Mouse (Mus musculus): ENCODE measurements around the gene Olfr1438-ps1. TPM values are rescaled to one million over a fixed set of nuclear protein-coding genes. Genes with fewer than 3 reads are reported as not detected.
"Not testable (repeated sequence)": the region's sequence is repeated elsewhere in the genome, so short reads cannot be mapped to it uniquely, and the experiment has no call there.

Olfr1438-ps1 gene
- not detected in 2 replicates for polyA plus RNA-seq (2015; fragmentation: Nextera tagmentation; extraction: Ambion mirVana)

DNA sequence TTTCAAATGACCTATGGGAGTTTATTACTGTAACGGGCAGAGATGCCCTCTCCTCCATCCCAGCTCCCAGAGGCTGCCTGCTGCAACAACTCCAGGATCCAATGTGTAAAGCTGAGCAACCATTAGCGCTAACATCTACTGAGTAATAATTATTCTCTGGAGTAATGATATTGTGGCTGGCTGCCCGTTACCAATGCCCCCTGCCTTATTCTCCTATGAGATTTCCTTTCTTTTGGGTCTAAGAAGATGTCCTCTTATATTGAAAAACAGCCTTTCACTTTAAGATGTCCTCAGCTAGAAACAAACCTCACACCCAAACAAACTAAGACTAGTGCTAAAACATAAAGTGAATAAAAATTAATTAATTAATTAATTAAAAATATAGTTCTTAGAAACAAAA lies at the start of gene Olfr1438-ps1:
Gene Olfr1438-ps1 (minus strand): TSS at position 101 of the 400 bp plus-strand sequence.
- no peak within 1 kb of the TSS for H3K9ac ChIP-seq (replicated peaks; ENCODE audit: low read depth)
- TF ChIP-seq EP300 (IDR thresholded peaks at IDR 0.05) (no peak), CTCF (IDR thresholded peaks at IDR 0.05) (no peak)
- H3K36me3 ChIP-seq (ENCODE audit: insufficient read depth, low read length), result no peaks in the 10 kb centered on the region
- ATAC-seq (no peak), DNase-seq (ENCODE audit: low spot score) (no peak)
- 79% methylated on average over 3 of the region's 3 CpGs for WGBS
- no peak within 1 kb of the TSS for H3K27ac ChIP-seq (ENCODE audit: low read length)
- no peak within 1 kb of the TSS for H3K4me3 ChIP-seq (ENCODE audit: low read depth, low read length)
- no peaks in the 10 kb centered on the region for H3K9me3 ChIP-seq (ENCODE audit: low read length)
- no peak within 1 kb of the TSS for H3K4me2 ChIP-seq (replicated peaks; ENCODE audit: low read depth, low read length)
- H3K27me3 ChIP-seq (replicated peaks; ENCODE audit: insufficient read depth, low read length), result no peaks in the 10 kb centered on the region
- no peaks in the 10 kb centered on the region for H3K4me1 ChIP-seq (ENCODE audit: insufficient read depth, low read depth, low read length)

DNA sequence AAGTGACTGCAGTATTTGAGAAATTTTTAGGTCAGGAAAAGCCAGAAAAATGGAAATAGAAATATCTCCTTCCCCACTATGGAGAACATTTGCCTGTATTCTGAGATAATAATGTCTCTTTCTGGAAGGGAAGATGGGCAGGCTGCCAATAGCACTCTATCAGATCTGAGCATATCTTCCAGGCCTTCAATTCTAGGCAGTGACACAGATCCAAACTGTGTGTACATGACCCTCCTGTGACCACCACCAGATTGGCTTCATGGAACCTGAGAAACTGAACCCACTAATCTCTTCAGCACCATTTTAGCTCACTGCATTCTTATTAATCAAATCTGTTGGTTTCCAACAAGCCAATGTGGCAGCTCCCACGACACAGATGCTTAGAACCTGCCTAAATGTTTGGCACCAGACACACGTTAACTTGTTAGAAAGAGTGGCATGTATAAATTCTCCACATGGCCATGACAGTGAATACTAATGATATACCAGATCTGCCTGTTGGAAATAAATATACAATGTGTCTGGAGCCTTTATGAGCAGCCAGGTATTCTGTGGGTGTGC lies 38.8 kb upstream of the Olfr1438-ps1 start:
- no peak for TF ChIP-seq CTCF (IDR thresholded peaks at IDR 0.05)
- no peak for TF ChIP-seq EP300 (IDR thresholded peaks at IDR 0.05)
- no peaks in the 10 kb centered on the region for H3K27me3 ChIP-seq (replicated peaks; ENCODE audit: insufficient read depth, low read length)
- no peaks in the 10 kb centered on the region for H3K36me3 ChIP-seq (ENCODE audit: insufficient read depth, low read length)
- H3K4me2 ChIP-seq (replicated peaks; ENCODE audit: low read depth, low read length), result no peak overlapping the region
- no peaks in the 10 kb centered on the region for H3K4me1 ChIP-seq (ENCODE audit: insufficient read depth, low read depth, low read length)
- DNase-seq (ENCODE audit: low spot score), result peak; percentile 6
- no peak for ATAC-seq
- no peaks in the 10 kb centered on the region for H3K9me3 ChIP-seq (ENCODE audit: low read length)
- no peak overlapping the region for H3K27ac ChIP-seq (ENCODE audit: low read length)
- WGBS, result 50% methylated on average over 2 of the region's 2 CpGs
- no peak overlapping the region for H3K9ac ChIP-seq (replicated peaks; ENCODE audit: low read depth)
- H3K4me3 ChIP-seq (ENCODE audit: low read depth, low read length), result no peak overlapping the region

DNA sequence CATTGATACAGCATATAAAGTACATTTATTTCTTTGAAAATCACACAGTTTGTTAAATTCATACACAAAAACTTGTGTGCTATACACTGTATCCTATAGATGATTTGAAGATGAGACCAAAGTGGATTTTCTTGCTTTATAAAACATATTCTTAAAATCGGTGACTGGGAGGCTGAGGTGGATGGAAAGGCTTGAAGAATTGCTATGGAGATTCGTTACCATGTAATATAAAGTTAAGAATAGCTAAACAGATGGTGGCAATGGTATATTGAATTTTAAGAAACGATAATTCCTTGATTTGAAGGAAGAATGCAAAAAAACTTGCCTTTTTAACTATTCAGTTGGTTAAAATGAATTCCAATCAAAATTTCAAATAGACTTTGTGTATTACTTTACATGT lies 37.3 kb upstream of the Olfr1438-ps1 start:
- ATAC-seq (no peak), DNase-seq (ENCODE audit: low spot score) (no peak)
- Histone ChIP-seq H3K9ac (replicated peaks; ENCODE audit: low read depth) (no peak overlapping the region), H3K27ac (ENCODE audit: low read length) (no peak overlapping the region), H3K36me3 (ENCODE audit: insufficient read depth, low read length) (no peaks in the 10 kb centered on the region), H3K27me3 (replicated peaks; ENCODE audit: insufficient read depth, low read length) (no peaks in the 10 kb centered on the region), H3K4me3 (ENCODE audit: low read depth, low read length) (no peak overlapping the region), H3K4me1 (ENCODE audit: insufficient read depth, low read depth, low read length) (no peaks in the 10 kb centered on the region), H3K9me3 (ENCODE audit: low read length) (no peaks in the 10 kb centered on the region), H3K4me2 (replicated peaks; ENCODE audit: low read depth, low read length) (no peak overlapping the region)
- TF ChIP-seq EP300 (IDR thresholded peaks at IDR 0.05), result no peak
- TF ChIP-seq CTCF (IDR thresholded peaks at IDR 0.05), result no peak
- WGBS, result 74% methylated on average over 3 of the region's 3 CpGs

DNA sequence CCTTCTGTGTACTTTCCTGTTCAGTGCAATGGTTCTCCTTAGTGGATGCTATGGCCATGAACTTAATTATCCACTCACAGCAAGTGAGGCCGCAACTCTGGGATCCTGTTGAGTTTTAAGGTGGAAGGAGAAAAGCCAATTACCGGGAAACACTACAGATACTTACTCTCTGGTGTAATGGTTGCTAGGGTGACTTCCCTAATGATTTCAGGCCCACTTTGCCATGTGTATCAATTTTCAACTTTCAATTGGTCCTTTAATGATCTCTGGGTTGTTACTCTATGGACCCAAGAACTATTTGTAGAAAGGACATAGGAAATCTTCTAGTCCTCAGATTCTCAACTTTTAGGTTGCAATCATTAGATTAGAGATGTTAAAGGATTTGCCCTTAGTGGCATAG lies 10.7 kb downstream of the Olfr1438-ps1 start, which contains the start of gene Olfr1437:
Gene Olfr1437 (minus strand): TSS at position 101 of the 400 bp plus-strand sequence.
- Histone ChIP-seq H3K36me3 (ENCODE audit: insufficient read depth, low read length) (no peaks in the 10 kb centered on the region), H3K27me3 (replicated peaks; ENCODE audit: insufficient read depth, low read length) (no peaks in the 10 kb centered on the region), H3K27ac (ENCODE audit: low read length) (no peak within 1 kb of the TSS), H3K4me2 (replicated peaks; ENCODE audit: low read depth, low read length) (no peak within 1 kb of the TSS), H3K4me3 (ENCODE audit: low read depth, low read length) (no peak within 1 kb of the TSS), H3K9me3 (ENCODE audit: low read length) (no peaks in the 10 kb centered on the region), H3K9ac (replicated peaks; ENCODE audit: low read depth) (no peak within 1 kb of the TSS), H3K4me1 (ENCODE audit: insufficient read depth, low read depth, low read length) (no peaks in the 10 kb centered on the region)
- ATAC-seq (no peak), DNase-seq (ENCODE audit: low spot score) (no peak)
- TF ChIP-seq EP300 (IDR thresholded peaks at IDR 0.05) (no peak), CTCF (IDR thresholded peaks at IDR 0.05) (no peak)
- WGBS, result 94% methylated on average over 2 of the region's 2 CpGs

DNA sequence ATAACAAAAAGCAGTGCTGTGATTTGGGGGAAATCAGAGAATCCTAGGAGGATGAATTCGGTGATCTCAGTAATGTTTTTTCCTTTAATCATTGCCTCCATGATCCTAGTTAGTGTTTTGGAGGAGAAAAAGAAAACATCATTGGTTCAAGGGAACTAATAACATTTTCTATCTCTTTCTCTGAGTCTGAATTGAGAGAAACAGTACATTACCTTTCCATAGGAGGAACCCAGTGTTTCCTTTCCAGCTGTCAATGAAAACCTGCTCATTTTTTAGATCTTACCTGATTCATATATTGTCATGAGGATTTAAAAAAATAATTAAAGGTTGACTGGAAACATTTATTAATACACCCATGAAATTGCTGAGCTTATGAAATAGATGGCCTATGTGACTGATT lies 36.7 kb downstream of the Olfr1438-ps1 start, which contains the start of gene Olfr1436:
Gene Olfr1436 (minus strand): TSS at position 101 of the 400 bp plus-strand sequence.
- 76% methylated on average over 1 of the region's 1 CpGs for WGBS
- H3K27ac ChIP-seq (ENCODE audit: low read length); H3K36me3 ChIP-seq (ENCODE audit: insufficient read depth, low read length); H3K4me1 ChIP-seq (ENCODE audit: insufficient read depth, low read depth, low read length); H3K4me3 ChIP-seq (ENCODE audit: low read depth, low read length); H3K27me3 ChIP-seq (replicated peaks; ENCODE audit: insufficient read depth, low read length); H3K9ac ChIP-seq (replicated peaks; ENCODE audit: low read depth); DNase-seq (ENCODE audit: low spot score); H3K4me2 ChIP-seq (replicated peaks; ENCODE audit: low read depth, low read length); ATAC-seq; H3K9me3 ChIP-seq (ENCODE audit: low read length): not testable (repeated sequence)

DNA sequence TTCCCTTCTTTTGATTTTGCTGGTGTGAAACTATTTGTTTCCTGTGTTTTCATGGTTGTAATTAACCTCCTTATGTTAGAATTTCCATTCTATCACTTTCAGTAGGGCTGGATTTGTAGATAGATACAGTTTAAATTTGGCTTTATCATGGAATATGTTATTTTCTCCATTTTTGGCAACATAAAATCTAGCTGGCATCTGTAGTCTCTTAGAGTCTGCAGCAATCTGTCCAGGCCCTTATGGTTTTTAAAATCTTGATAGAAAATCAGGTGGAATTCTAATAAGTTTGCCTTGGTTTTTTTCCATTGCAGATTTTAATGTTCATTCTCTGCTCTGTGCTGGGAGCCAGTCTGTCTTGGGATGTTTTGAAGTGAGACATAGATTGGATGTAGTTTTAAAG lies 42.7 kb downstream of the Olfr1438-ps1 start:
- TF ChIP-seq CTCF (IDR thresholded peaks at IDR 0.05) (no peak), EP300 (IDR thresholded peaks at IDR 0.05) (no peak)
- ATAC-seq, result no peak
- H3K9ac ChIP-seq (replicated peaks; ENCODE audit: low read depth), result no peak overlapping the region
- H3K27me3 ChIP-seq (replicated peaks; ENCODE audit: insufficient read depth, low read length), result no peaks in the 10 kb centered on the region
- no peak overlapping the region for H3K27ac ChIP-seq (ENCODE audit: low read length)
- H3K36me3 ChIP-seq (ENCODE audit: insufficient read depth, low read length), result no peaks in the 10 kb centered on the region
- H3K4me3 ChIP-seq (ENCODE audit: low read depth, low read length), result no peak overlapping the region
- H3K4me2 ChIP-seq (replicated peaks; ENCODE audit: low read depth, low read length), result no peak overlapping the region
- DNase-seq (ENCODE audit: low spot score), result no peak
- no peaks in the 10 kb centered on the region for H3K4me1 ChIP-seq (ENCODE audit: insufficient read depth, low read depth, low read length)
- H3K9me3 ChIP-seq (ENCODE audit: low read length), result no peaks in the 10 kb centered on the region

DNA sequence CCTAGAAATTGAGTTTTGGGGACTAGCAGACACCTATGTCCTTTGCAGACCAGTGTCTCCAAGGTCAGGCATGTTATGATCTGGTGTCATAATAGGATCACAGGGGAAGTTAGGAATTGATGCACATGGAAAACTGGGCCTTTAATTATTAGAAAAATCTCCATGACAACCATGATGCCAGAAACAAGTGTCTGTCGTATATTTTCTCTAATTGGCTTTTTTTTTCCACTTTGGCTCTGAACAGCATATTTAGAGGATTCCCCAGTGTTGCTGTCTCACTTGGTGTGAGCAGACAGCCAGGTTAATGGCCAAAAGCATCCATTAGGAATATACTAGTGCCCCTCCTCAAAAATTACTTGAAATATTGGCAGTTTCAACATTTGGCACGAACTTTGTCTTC lies 56.2 kb downstream of the Olfr1438-ps1 start, which contains the start of gene Olfr1434:
Gene Olfr1434 (plus strand): TSS at position 301 of the 400 bp plus-strand sequence.
- H3K4me3 ChIP-seq (ENCODE audit: low read depth, low read length), result no peak within 1 kb of the TSS
- WGBS, result 64% methylated on average over 2 of the region's 2 CpGs
- ATAC-seq (no peak), DNase-seq (ENCODE audit: low spot score) (no peak)
- no peaks in the 10 kb centered on the region for H3K27me3 ChIP-seq (replicated peaks; ENCODE audit: insufficient read depth, low read length)
- no peaks in the 10 kb centered on the region for H3K36me3 ChIP-seq (ENCODE audit: insufficient read depth, low read length)
- no peak for TF ChIP-seq CTCF (IDR thresholded peaks at IDR 0.05)
- no peak for TF ChIP-seq EP300 (IDR thresholded peaks at IDR 0.05)
- no peak within 1 kb of the TSS for H3K9ac ChIP-seq (replicated peaks; ENCODE audit: low read depth)
- no peaks in the 10 kb centered on the region for H3K9me3 ChIP-seq (ENCODE audit: low read length)
- no peak within 1 kb of the TSS for H3K27ac ChIP-seq (ENCODE audit: low read length)
- H3K4me2 ChIP-seq (replicated peaks; ENCODE audit: low read depth, low read length), result no peak within 1 kb of the TSS
- no peaks in the 10 kb centered on the region for H3K4me1 ChIP-seq (ENCODE audit: insufficient read depth, low read depth, low read length)

Other genes starting within 250 kb of the Olfr1438-ps1 start
- not detected in 2 replicates for gene Olfr1426, start 243.9 kb downstream of the Olfr1438-ps1 start, polyA plus RNA-seq (2015; fragmentation: Nextera tagmentation; extraction: Ambion mirVana)
- gene Olfr1427, start 232.6 kb downstream of the Olfr1438-ps1 start, polyA plus RNA-seq (2015; fragmentation: Nextera tagmentation; extraction: Ambion mirVana), result not detected in 2 replicates
- not detected in 2 replicates for gene Olfr1428, start 220.0 kb downstream of the Olfr1438-ps1 start, polyA plus RNA-seq (2015; fragmentation: Nextera tagmentation; extraction: Ambion mirVana)
- gene Olfr76, start 212.7 kb downstream of the Olfr1438-ps1 start, polyA plus RNA-seq (2015; fragmentation: Nextera tagmentation; extraction: Ambion mirVana), result not detected in 2 replicates
- gene Olfr1555-ps1, start 165.8 kb downstream of the Olfr1438-ps1 start, polyA plus RNA-seq (2015; fragmentation: Nextera tagmentation; extraction: Ambion mirVana), result not detected in 2 replicates
- not detected in 2 replicates for gene Olfr1431, start 135.3 kb downstream of the Olfr1438-ps1 start, polyA plus RNA-seq (2015; fragmentation: Nextera tagmentation; extraction: Ambion mirVana)
- not detected in 2 replicates for gene Olfr1432, start 103.3 kb downstream of the Olfr1438-ps1 start, polyA plus RNA-seq (2015; fragmentation: Nextera tagmentation; extraction: Ambion mirVana)
- gene Olfr262, start 94.3 kb downstream of the Olfr1438-ps1 start, polyA plus RNA-seq (2015; fragmentation: Nextera tagmentation; extraction: Ambion mirVana), result not detected in 2 replicates
- not detected in 2 replicates for gene Olfr235, start 74.9 kb downstream of the Olfr1438-ps1 start, polyA plus RNA-seq (2015; fragmentation: Nextera tagmentation; extraction: Ambion mirVana)
- not detected in 2 replicates for gene Olfr1434, start 56.1 kb downstream of the Olfr1438-ps1 start, polyA plus RNA-seq (2015; fragmentation: Nextera tagmentation; extraction: Ambion mirVana)
- gene Olfr1436, start 36.8 kb downstream of the Olfr1438-ps1 start, polyA plus RNA-seq (2015; fragmentation: Nextera tagmentation; extraction: Ambion mirVana), result not detected in 2 replicates
- not detected in 2 replicates for gene Olfr1437, start 10.8 kb downstream of the Olfr1438-ps1 start, polyA plus RNA-seq (2015; fragmentation: Nextera tagmentation; extraction: Ambion mirVana)
- gene Olfr1440, start 51.4 kb upstream of the Olfr1438-ps1 start, polyA plus RNA-seq (2015; fragmentation: Nextera tagmentation; extraction: Ambion mirVana), result not detected in 2 replicates
- not detected in 2 replicates for gene Olfr1441, start 81.5 kb upstream of the Olfr1438-ps1 start, polyA plus RNA-seq (2015; fragmentation: Nextera tagmentation; extraction: Ambion mirVana)
- gene Pfpl, start 92.0 kb upstream of the Olfr1438-ps1 start, polyA plus RNA-seq (2015; fragmentation: Nextera tagmentation; extraction: Ambion mirVana), result not detected in 2 replicates
- gene Mpeg1, start 124.9 kb upstream of the Olfr1438-ps1 start, polyA plus RNA-seq (2015; fragmentation: Nextera tagmentation; extraction: Ambion mirVana), result 5.5 and 6.3 TPM in 2 replicates
- 8.4 and 8.7 TPM in 2 replicates for gene Dtx4, start 165.5 kb upstream of the Olfr1438-ps1 start, polyA plus RNA-seq (2015; fragmentation: Nextera tagmentation; extraction: Ambion mirVana)
- 7.4 and 8.8 TPM in 2 replicates for gene Fam111a, start 209.8 kb upstream of the Olfr1438-ps1 start, polyA plus RNA-seq (2015; fragmentation: Nextera tagmentation; extraction: Ambion mirVana)